Mouse (Mus musculus): Measurements from ENCODE around the gene Hils1. TPM values are rescaled to one million over a fixed set of nuclear protein-coding genes. Genes with fewer than 3 reads are reported as not detected.
A peak's percentile ranks its signal among the peaks of the same experiment; 100 is the strongest.
"Not testable (repeated sequence)": the region's sequence is repeated elsewhere in the genome, so short reads cannot be mapped to it uniquely, and the experiment has no call there.

The Hils1 gene
- total RNA-seq, 2 experiments from 2014 or later, result not detected

DNA sequence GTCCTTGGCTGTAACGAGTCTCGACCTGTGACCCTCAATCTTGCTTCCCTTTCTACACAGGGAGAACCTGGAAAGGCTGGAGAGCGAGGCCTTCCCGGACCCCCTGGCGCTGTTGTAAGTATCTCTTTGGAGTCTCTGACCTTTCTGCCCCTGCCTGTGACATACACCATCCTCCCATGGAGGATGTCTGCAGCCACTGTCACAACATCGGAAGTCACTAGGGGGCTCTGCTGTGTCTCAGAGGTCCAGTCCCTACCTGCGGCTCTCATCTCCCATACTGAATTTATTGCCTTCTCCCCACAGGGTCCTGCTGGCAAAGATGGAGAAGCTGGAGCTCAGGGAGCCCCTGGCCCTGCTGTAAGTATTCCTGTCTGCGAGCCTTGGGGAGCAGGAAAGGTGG, 23.1 kb upstream of the Hils1 start:
- intact Hi-C loops (cut with DNase I), result no loop called here
- no peak for DNase-seq

DNA sequence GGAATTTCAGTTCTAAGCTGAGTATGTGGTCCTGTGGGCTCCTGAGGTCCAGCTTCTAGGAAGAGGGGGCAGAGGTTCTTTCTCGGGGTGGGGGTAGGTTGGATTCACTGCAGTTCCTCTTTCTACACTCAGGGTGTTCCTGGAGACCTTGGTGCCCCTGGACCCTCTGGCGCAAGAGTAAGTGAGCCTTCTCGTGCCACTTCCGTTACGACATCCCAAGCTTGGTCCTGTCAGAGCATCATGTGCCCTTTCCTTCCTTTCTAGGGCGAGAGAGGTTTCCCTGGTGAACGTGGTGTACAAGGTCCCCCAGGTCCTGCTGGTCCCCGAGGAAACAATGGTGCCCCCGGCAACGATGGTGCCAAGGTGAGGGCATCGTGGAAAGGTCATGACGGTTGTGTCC, 22.2 kb upstream of the Hils1 start:
- no peak for DNase-seq
- intact Hi-C loops (cut with DNase I), result no loop called here

DNA sequence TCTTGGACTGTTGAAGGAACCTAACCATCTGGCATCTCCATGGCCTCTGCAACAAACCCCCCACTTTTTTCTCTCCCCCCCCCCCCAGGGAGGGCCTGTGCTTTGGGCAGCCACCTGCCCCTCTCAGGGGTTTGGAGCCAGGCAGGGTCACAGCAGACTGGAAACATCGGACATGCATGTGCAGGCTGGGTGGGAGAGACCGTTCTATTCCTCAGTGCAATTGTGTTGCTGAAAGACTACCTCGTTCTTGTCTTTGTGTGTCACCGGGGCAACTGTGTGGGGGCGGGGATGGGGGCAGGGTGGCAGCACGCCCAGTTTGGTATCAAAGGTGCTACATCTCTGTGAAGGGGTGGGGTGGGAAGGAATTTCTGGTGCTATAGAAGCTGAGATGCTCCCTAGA, 15.2 kb upstream of the Hils1 start:
- intact Hi-C loops (cut with DNase I), result no loop called here

DNA sequence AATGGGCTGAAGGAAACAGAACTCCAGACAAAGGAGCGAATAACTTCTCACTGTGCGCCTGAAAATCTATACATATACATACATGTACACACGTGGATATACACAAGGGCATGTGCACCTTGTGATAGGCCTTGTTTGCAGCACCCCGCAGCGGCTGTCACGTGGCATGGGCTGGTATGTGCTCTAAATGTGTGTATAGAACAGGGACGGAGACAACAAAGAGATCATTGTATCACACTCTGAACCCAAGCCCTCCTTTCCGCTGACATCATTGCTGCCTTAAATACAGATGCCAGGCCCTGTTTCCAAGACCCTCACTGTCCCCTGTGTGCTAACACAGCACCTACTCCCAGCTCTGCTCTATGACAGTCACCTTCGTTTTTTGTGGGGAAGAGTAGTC, 12.3 kb upstream of the Hils1 start:
- DNase-seq, result no peak
- intact Hi-C loops (cut with DNase I), result no loop called here

More for the DNA sequence above, 15.2 kb upstream of the Hils1 start:
- no peak for DNase-seq

DNA sequence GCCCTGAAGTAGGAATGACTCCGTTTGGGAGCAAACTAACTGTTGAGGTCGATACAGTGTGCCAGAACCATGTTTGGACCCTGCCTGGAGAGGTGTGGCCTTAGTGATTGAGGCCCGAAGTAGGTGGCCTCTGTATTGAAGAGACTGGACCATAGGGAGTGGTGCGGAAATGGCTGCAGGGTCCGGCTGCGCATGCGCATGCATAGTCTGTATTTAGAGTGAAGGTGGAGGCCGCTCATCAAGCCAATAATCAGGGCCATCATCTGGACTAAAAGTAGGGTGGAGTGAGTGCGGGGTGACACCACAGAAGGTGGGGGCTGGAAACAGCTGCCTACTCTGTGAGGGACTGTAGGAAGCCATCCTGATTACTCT, 9.7 kb upstream of the Hils1 start:
- intact Hi-C loops (cut with DNase I), result no loop called here
- DNase-seq, result peak; percentile 58 to 65

DNA sequence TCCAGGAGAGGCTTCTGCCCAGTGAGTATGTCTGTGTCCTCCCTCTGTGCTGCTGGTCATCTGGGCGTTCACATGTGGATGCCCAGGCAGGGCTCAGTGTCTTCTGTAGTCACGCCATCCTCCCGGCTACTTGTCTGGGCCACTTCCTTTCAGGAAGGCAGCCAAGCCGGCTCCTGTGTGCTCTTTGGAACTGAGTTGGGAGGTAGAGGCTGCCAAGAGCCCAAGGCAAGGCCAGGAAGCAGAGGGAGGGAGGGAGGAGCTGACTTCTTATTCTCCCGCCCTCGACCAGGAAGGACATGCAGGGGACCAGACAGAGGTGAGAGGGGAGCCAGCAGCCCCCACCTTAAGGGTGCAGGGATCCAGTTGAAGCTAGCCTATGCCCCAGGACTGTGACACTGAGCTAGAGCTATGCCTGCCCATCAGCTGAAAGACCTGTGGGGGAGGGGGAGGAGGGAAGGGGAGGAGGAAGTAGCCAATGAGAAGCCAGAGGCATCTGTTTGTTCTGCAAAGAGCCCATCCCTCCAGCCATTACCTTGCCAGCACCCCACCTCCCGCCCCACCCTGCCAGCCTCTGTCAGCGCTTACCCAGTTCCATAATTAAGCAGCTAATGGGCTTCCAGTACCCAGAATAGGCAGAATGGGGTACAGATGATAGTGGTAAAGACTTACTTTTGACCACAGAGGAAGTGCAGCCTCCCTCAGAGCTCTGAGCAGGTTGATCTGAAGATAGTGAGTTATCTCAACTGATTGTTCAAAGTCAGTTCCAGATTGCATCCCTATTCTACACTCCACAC, 9.1 kb upstream of the Hils1 start:
- intact Hi-C loops (cut with DNase I), result no loop called here
- peak; percentile 86 to 87 for DNase-seq

DNA sequence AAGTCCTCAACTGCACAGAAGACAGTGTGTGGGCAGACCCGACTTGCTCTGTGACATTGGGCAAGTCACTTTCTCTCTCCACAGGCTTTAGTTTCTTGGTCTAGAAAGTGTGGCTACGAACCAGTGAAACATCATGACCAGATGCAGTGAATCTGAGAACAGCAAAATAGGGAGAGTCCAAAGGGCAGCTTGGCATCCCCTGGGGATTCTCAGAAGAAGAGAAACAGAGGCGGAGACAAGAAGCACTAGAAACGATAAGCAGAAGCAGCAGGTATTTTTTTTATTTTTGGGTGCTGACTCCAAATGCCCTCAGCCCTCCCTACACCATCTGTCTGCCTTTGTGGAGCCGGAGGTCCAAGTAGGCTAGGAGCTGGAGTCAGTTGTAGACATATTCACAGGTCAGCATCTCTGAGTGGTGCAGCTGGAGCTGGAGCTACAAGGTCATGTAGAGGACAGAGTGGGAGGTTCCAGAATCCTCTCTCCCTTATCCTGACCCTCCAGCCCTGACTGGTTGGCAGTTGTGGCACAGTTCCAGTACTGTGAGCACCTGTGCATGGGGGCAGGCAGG, 4.8 kb upstream of the Hils1 start:
- intact Hi-C loops (cut with DNase I), result no loop called here
- DNase-seq, result no peak

DNA sequence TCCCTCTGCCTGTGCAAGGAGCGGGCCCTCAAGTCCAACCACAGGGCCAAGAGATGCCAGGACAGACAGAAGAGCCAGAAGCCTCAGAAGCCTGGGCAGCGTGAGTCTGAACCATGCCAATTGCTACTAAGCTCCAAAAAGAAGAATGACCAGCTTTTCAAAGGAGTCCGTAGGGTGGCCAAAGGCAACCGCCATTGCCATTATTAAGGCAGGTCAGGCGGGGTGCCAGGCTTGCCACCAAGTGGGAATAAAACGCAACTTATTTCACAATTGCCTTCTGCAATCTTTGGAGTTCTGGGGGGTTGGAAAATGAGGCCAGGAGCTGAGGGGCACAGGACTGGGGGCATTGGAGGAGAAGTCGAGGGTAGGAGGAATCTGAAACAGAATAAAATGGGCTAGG, 794 bp downstream of the Hils1 start:
- intact Hi-C loops (cut with DNase I), result loop anchor here (1.0 kb wide), 1 partner anchor 26 kb away; no protein-coding TSS in a partner anchor

DNA sequence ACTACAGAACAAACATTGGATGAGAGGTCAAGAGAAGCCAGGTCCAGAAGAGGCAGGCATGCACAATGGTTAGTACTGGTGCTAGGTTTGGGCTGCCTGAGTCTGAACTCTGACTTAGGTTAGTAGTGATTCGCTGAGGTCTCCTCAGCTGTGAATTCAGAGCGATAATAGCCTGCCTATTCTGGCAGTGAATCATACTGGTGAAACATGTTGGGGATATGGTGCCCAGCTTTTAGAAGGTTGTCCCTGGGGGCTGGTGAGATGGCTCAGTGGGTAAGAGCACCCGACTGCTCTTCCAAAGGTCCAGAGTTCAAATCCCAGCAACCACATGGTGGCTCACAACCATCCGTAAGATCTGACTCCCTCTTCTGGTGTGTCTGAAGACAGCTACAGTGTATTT, 2.3 kb downstream of the Hils1 start:
- intact Hi-C loops (cut with DNase I); DNase-seq: not testable (repeated sequence)

More for the DNA sequence above, 794 bp downstream of the Hils1 start:
- DNase-seq, result no peak

DNA sequence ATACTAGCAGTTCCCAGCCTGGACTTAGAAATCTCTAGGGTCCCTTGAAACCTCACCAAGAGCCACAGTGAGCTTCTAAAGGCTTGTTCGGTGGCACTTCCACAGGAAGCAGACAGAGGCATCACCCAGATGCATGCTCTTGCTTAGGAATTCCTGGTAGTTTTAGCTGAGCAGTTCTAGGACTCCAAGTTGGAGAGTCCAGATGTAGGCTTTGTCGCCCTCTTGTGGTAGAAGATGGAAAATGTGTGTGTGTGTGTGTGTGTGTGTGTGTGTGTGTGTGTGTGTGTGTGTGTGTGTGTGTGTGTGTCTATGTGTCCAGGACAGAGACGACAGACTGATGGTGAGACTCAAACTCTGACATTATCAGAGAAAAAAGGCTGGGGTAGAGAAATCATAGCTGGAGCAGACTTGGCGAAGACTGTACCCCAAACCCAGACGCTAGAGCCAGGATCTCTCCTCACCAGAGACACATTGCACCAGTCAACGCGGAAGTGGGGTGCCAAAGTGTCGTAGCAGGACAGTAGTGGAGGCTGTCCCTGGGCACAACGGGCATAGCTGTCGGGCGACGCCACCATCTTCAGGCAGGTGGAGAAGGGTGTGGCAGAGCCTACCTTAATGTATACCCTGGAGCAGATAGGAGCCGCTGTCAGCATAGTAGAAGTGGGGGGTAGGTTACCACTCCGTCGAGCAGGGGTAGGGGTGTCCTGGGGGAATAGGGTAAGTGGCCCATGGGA, 3.0 kb downstream of the Hils1 start:
- intact Hi-C loops (cut with DNase I), result no loop called here
- peak; percentile 65 to 70 for DNase-seq

DNA sequence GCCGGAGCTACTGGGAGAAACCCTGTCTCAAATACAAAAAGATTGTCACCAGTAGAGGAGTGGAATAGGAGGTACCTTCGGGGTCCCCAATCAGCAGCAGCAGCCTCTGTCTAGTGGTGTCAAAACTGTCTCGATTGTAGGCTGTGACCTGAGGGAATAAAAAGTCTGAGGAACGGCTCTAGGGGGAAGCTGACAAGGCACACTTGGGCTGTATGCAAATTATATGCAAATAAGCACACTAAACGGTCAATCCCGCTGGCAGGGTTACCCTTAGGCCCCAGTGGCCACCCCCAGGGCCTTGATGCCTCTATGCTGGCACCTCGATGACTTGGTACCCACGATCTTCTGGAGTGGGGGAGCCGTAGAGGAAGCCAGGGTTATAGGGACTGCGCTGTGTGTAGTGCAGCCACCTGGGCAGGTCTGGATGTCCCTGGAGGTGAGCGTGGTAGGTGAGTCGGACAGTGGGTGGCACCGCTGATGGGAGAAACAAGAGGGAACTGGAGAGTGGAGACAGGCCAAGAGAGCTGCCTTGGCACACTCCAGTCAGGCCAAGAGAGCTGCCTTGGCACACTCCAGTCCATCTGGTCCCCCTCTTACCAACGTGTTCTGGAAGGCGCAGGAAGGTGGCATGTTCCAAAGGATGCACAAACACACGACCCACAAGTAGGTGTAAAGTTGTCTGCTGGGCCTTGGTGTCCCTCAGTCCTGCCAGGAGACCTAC, 4.7 kb downstream of the Hils1 start:
- no peak for DNase-seq
- intact Hi-C loops (cut with DNase I), result no loop called here

DNA sequence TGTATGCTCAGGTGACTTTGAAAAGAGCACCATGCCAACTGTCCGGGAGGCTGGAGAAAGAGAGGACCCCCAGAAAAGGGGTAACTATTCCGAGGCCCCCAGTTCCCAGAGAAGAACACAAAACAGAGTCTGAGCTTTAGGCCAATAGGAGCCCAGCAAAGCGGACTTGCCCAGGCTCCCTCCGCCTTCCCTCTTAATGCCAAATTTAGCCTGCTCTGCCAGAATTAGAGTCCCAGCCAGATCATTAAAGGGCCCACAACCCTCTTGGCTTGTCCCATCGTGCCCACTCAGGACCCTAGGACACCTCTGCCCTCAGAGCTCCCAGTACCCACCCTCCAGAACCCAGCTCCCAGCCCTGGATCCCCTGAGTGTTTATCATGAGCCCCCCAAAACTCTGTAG, 5.5 kb downstream of the Hils1 start:
- intact Hi-C loops (cut with DNase I), result no loop called here
- DNase-seq, result no peak

DNA sequence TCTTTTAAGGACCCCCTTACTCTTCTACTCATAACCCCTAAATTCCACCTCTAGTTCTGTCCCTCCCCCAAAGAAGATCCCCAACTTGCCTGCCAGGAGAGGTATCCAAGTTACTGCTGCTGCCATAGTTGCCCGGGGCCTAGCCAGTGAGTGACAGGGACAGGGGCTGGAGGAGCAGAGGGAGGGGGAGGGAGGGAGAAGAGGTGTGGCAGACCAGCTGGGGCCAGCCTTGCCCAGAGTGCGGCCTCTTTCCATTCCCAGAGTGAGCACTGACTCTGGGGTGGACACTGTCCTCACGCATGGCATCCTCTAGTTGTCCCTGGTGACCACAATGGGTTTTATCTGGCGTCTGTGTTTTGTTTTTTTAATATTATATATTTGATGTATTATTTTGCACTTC, 5.9 kb downstream of the Hils1 start:
- DNase-seq, result peak in 1 of 2 experiments; percentile 39
- intact Hi-C loops (cut with DNase I), result no loop called here

DNA sequence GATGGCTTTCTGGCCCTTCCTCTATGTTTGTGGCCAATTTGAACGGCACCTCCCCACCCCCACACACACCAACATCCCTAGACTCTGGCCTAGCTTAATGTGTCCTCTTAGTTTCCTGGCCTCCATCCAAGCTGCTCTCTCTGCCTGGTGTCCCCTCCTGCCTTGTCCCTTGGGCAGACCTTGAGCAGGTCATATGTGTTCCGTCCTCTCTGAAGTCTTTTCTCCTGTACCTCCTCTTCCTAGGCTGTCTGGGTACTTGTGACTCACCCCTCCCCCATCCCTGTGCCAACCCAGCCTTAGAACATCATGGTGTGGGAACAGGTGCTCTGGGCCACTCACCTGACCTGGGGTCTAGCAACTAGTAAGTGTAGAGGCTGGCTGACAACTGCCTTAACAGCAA, 7.6 kb downstream of the Hils1 start:
- intact Hi-C loops (cut with DNase I), result no loop called here
- DNase-seq, result no peak

DNA sequence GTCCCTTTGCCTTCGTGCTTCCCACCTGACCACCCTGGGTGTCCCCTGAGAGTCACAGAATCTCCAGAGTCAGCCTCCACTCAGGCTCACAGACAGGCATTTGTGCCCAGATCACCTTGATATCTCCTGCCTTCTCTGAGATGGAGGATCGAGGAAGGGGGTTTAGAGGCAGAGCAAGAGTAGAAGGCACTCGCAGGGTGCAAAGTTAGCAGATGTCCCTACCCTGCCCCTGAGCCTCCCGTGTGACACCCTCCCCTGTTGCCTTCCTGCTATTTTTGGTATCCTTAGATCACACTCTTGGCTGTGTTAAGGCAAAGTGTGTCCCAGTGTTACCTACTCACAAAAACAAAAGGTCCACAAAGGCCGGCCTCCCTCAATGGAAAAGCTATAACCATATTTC, 8.8 kb downstream of the Hils1 start, which contains the start of gene Sgca:
TSS of gene Sgca (minus strand) at position 129 of the 400 bp plus-strand sequence.
- intact Hi-C loops (cut with DNase I), result no loop called here
- no peak for DNase-seq

DNA sequence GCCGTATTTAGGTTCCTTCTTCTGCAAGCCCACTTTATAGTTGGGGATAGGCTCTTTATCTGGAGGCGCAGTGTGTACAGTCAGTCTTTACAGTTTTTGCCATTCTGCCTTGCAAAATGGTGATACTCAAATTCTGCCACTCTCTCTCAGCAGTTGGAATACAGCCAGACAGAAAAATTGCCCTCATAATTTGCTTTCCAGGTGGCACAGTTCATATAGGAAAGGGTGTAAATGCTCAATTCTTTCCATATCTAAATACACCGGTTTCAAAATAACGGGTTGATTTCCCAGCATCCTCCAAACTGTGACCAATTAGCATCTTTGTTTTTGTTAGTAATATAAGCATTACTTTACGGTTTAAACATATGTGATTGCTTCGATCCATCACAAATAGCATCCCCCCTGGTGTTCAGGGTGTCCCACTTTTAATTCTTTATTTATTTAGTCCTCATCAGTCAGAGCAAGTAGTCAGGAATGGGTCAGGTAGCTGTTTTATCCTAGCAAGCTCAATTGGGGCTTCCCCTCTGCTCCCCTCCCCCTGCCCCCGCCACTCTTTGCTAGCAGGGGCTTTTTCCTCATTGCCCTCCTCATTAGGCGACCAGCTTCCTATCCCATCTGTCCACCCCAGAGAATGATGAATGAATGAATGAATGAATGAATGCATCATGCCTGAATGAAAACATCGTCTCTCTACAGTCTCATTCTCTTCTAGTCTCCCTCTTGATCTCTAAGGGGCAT, 11.0 kb downstream of the Hils1 start:
- no peak for DNase-seq
- intact Hi-C loops (cut with DNase I), result no loop called here

DNA sequence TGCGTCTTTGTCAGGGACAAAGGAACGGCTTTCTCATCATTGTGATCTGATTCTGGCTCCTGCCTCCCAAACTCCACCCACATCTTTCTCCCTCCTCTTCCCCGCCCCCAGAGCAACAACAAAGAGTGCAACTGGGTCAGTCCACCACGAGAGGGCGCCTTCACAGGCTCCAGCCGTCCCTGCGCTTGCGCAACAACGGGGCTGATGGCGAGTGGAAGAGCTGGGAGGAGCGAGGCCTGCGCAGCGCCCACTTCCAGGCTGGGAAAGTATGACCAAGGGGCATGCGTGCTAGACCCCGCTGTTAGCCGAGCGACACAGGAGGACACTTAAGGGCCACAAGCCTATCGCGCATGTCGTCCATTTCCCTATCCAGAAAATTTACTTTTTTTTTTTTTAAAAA, 11.6 kb downstream of the Hils1 start:
- intact Hi-C loops (cut with DNase I), result loop anchor here (1.0 kb wide), 1 partner anchor 12 kb away; the partner anchor contains the start of gene Ppp1r9b
- peak; percentile 96 for DNase-seq

DNA sequence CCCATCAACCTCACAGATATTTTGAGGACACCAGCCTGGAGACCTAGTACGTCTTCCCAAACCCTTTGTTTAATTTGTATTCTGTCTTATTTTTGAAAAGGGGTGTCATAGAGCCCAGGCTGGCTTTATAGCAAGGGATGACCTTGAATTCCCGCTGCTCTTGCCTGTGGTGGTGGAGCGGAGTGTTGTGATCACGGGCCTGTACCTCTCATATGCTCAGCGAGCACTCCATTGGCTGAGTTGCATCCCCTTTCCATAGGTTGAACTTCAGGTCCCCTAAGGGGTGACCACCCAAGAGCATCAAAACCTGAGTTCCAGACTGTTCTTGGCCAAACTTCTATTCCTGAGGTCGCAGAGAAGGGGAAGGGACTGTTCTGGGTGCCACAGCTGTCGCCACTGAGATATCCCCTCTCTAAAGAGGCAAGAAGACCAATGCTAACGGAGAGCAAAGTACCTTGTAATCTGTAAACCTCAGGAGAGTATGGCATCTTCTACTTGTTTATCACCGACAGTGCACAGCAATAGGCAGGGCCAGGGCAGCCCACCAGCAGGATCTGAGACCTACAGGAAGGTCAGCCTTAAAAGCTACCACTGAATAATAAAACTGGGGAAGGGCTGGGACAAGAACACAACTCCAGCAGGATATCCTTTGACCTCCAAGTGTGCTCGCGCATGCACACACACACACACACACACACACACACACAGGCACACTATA, 12.2 kb downstream of the Hils1 start:
- DNase-seq, result no peak
- intact Hi-C loops (cut with DNase I), result loop anchor here (1.0 kb wide), 1 partner anchor 12 kb away; the partner anchor contains the start of gene Ppp1r9b

DNA sequence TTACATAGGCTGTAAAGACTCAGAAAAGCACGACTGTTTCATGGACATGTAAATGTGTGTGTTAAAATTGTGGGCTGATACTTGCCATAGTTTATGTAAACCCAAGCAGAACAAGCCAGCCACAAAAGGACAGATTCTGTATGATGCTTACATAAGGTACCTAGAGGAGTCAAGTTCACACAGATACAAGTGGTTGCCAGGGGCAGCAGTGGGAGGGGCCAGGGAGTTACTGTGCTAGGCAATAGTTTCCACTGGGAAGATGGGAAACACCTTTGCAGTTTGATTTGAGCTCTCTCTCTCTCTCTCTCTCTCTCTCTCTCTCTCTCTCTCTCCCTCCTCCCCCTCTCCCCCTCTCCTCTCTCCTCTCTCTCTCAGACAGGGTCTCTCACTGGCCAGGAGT, 17.7 kb downstream of the Hils1 start:
- intact Hi-C loops (cut with DNase I), result no loop called here
- DNase-seq, result no peak
